Mouse (Mus musculus) adrenal gland, adult 8-10 months (tissue): ENCODE data around the gene Gm3002. TPM values are rescaled to one million over a fixed set of nuclear protein-coding genes. Genes with fewer than 3 reads are reported as not detected.
"Not testable (repeated sequence)": the region's sequence is repeated elsewhere in the genome, so short reads cannot be mapped to it uniquely, and the experiment has no call there.

ENCODE experiments used
- DNase-seq: peaks from one replicate; pipeline ENCODE4 v3.0.0; 2022
- total RNA-seq, 4 experiments: library from RNA; stranded (reverse); gene quantifications; 2 replicates each; pipeline ENCODE4 v1.2.4; 2022

Gene Gm3002
- total RNA-seq = under 1 TPM in 1 of 4 experiments, not detected in 3; 0.44 TPM

DNA sequence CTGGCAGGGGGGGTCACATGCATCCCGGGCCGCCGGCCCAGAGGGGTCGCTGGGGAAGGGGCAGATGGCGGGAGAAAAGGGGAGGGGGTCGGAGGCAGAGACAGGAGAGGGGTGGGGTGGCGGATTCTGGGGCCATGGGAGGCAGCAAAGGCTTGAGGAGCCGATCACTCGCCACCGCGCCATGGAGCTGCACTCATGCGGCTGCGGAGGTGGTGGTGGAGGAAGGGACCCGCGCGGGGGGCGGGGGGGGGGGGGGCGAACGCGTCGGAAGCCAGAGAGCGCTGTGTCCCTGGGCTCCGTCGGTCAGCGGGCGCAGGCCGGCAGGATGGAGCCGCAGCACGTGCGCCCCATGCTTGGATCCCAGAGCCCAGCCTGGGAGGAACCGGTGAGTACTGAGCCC, at the start of gene Gm3002:
TSS of gene Gm3002 (plus strand) at position 301 of the 400 bp plus-strand sequence.
- not testable (repeated sequence) for DNase-seq

DNA sequence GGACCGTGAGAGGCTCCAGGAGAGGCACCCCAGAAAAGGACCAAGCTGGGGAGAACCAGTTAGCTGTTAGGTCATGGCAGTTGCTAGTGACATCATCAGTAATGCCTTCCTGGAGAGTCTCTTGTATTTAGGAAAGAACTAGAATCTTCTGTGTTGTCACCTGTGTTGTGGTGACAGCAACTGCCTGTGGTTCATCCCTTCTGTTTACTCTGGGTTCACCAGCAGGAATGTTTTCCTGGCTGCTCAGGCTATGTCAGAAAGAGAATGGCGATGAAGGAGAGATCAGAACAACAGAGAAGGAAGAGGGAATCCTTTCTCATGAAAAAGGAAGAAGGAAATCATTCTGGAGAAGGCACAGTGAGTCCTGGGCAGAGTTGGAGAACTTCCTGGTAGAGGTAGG, 36.1 kb downstream of the Gm3002 start, which contains the start of gene Gm3033:
TSS of gene Gm3033 (plus strand) at position 301 of the 400 bp plus-strand sequence.
- not testable (repeated sequence) for DNase-seq

GRCm38 (mm10) chr14:3883872-3884271, 74.0 kb downstream of the Gm3002 start, which contains the start of gene Gm2916:
TSS of gene Gm2916 (plus strand) at chr14:3884172.
- DNase-seq = not testable (repeated sequence)

DNA sequence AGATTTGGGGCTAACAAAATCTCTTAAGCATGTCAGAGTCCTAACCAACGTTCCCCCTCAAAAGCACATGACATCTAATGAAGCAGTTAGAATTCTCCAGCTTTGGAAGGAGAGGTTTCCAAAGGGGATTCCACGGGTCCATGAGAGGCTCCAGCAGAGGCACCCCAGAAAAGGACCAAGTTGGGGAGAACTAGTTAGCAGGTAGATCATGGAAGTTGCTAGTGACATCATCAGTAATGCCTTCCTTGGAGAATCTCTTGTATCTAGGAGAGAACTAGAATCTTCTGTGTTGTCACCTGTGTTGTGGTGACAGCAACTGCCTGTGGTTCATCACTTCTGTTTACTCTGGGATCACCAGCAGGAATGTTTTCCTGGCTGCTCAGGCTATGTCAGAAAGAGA, 121.6 kb downstream of the Gm3002 start, which contains the start of gene Gm3029:
TSS of gene Gm3029 (plus strand) at position 301 of the 400 bp plus-strand sequence.
- not testable (repeated sequence) for DNase-seq

DNA sequence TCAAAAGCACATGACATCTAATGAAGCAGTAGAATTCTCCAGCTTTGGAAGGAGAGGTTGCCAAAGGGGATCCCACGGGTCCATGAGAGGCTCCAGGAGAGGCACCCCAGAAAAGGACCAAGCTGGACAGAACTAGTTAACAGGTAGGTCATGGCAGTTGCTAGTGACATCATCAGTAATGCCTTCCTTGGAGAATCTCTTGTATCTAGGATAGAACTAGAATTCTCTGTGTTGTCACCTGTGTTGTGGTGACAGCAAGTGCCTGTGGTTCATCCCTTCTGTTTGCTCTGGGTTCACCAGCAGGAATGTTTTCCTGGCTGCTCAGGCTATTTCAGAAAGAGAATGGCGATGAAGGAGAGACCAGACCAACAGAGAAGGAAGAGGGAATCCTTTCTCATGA, 153.4 kb downstream of the Gm3002 start, which contains the start of gene Gm3095:
TSS of gene Gm3095 (plus strand) at position 301 of the 400 bp plus-strand sequence.
- DNase-seq = not testable (repeated sequence)

- DNase-seq = not testable (repeated sequence)
These were observed 188.2 kb downstream of the Gm3002 start, which contains the start of gene Gm3099 for GRCm38 (mm10) chr14:3998094-3998493. TSS of gene Gm3099 (plus strand) at chr14:3998394.

Other genes with a start within 250 kb of the Gm3002 start
- gene Gm3012, start 175.6 kb upstream of the Gm3002 start, total RNA-seq = not detected
- under 1 TPM in 2 of 4 experiments, not detected in 2; 0.16 to 0.17 TPM for gene Gm3020, start 158.0 kb upstream of the Gm3002 start, total RNA-seq
- not detected for gene Gm3043, start 121.3 kb upstream of the Gm3002 start, total RNA-seq
- under 1 TPM in 1 of 4 experiments, not detected in 3; 0.17 TPM for gene Gm3033, start 36.2 kb downstream of the Gm3002 start, total RNA-seq
- gene Gm2916, start 74.1 kb downstream of the Gm3002 start, total RNA-seq = not detected
- not detected for gene Gm3029, start 121.7 kb downstream of the Gm3002 start, total RNA-seq
- not detected for gene Gm3095, start 153.5 kb downstream of the Gm3002 start, total RNA-seq
- gene Gm3099, start 188.3 kb downstream of the Gm3002 start, total RNA-seq = not detected
- gene Gm5796, start 213.9 kb downstream of the Gm3002 start, total RNA-seq = under 1 TPM in 2 of 4 experiments, not detected in 2; 0.34 to 0.48 TPM